Comparison of ENCODE assay signal across 10 mouse cellular contexts in genomic region chr17:81017132-81017531, GRCm38 (mm10). TPM values are rescaled to one million over a fixed set of nuclear protein-coding genes. Genes with fewer than 3 reads are reported as not detected.
DNase-seq lines count a peak whose midpoint lies in the region; ATAC-seq and TF ChIP-seq lines count a peak whose summit lies in the region.
"Had no signal": no experiment of that assay in that cellular context is flagged by ENCODE, and none has a peak within 500 bp of the region (broad histone marks: within the 10 kb centered on the region; RNA-seq: fewer than 3 reads in every experiment).

No protein-coding gene starts in this region.

- H3K4me2 ChIP-seq in hindbrain, embryonic 13.5 days: no peak overlapping the region
- no peak overlapping the region for H3K4me2 ChIP-seq in midbrain, postnatal 0 days (ENCODE audit: low read depth, low read length, poor library complexity, severe bottlenecking)

- DNase-seq in left cerebral cortex, adult 2 months (ENCODE audit: extremely low spot score in 1 of 2, low spot score in 2 of 2): no peak
- no peak for DNase-seq in left cerebral cortex, postnatal 10 days (ENCODE audit: extremely low spot score in 1 of 2, low spot score in 2 of 2)
- DNase-seq in cerebellum, adult 9-11 months: peak; percentile 40
- DNase-seq in midbrain, postnatal 0 days (ENCODE audit: low spot score): peak; percentile 62
- no peak for DNase-seq in adrenal gland, postnatal 14 days
- no peak for DNase-seq in thymus, postnatal 10 days (ENCODE audit: low spot score in 2 of 2)
- DNase-seq: right cerebral cortex, adult 18-20 months had no signal

- peak; percentile 17 for TF ChIP-seq CTCF in left cerebral cortex, adult 2 months (IDR thresholded peaks at IDR 0.05)
- TF ChIP-seq CTCF in midbrain, postnatal 0 days (IDR thresholded peaks at IDR 0.05): peak; percentile 66

- no peak overlapping the region for H3K27ac ChIP-seq in left cerebral cortex, adult 2 months
- H3K27ac ChIP-seq in hindbrain, embryonic 13.5 days: 0 out of 2 replicates have a peak overlapping the region, but pooled peaks have one; percentile 18
- H3K27ac ChIP-seq in midbrain, postnatal 0 days (ENCODE audit: low read depth, low read length): no peak overlapping the region
- H3K27ac ChIP-seq: macrophage had no signal

- peaks cover 13% of the 10 kb centered on the region for H3K4me1 ChIP-seq in hindbrain, embryonic 13.5 days (replicated peaks)
- no peaks in the 10 kb centered on the region for H3K4me1 ChIP-seq in midbrain, postnatal 0 days (ENCODE audit: insufficient read depth, low read length)

- 33% methylated on average over 1 of the region's 1 CpGs for WGBS in hindbrain, embryonic 13.5 days
- 42% methylated on average over 1 of the region's 1 CpGs for WGBS in midbrain, postnatal 0 days

- no peaks in the 10 kb centered on the region for H3K27me3 ChIP-seq in hindbrain, embryonic 13.5 days
- no peaks in the 10 kb centered on the region for H3K27me3 ChIP-seq in midbrain, postnatal 0 days (ENCODE audit: insufficient read depth, low read length)

- no peaks in the 10 kb centered on the region for H3K36me3 ChIP-seq in hindbrain, embryonic 13.5 days
- H3K36me3 ChIP-seq in midbrain, postnatal 0 days (ENCODE audit: insufficient read depth, low read length): no peaks in the 10 kb centered on the region

- peak; percentile 60 for ATAC-seq in hindbrain, embryonic 13.5 days (ENCODE audit: low FRiP score)
- ATAC-seq in midbrain, postnatal 0 days (ENCODE audit: low FRiP score): no peak
- no peak for ATAC-seq in megakaryocyte progenitor cell, adult 5-6 weeks (replicated peaks; ENCODE audit: poor library complexity)

- intact Hi-C loops in left cerebral cortex, adult 2 months (cut with DNase I): no loop called here
- intact Hi-C loops in left cerebral cortex, postnatal 10 days (cut with DNase I): loop anchor here (10.0 kb wide), 1 partner anchor 412 kb away; no protein-coding TSS in a partner anchor

- no peak overlapping the region for H3K9ac ChIP-seq in hindbrain, embryonic 13.5 days
- H3K9ac ChIP-seq in midbrain, postnatal 0 days (replicated peaks; ENCODE audit: low read length, poor library complexity, severe bottlenecking): no peak overlapping the region

- H3K9me3 ChIP-seq in hindbrain, embryonic 13.5 days: no peaks in the 10 kb centered on the region
- H3K9me3 ChIP-seq in midbrain, postnatal 0 days (ENCODE audit: low read length): no peaks in the 10 kb centered on the region

- H3K4me3 ChIP-seq in left cerebral cortex, adult 2 months: no peak overlapping the region
- H3K4me3 ChIP-seq in hindbrain, embryonic 13.5 days: no peak overlapping the region
- H3K4me3 ChIP-seq in midbrain, postnatal 0 days (ENCODE audit: low read depth, low read length): no peak overlapping the region

RNA-seq across cellular contexts. Expression of gene Thumpd2, which starts 47.8 kb away (rescaled TPM):
- total RNA-seq in left cerebral cortex, adult 2 months (2021): 1 to 10 TPM; 6.2 to 6.3 TPM
- total RNA-seq in left cerebral cortex, postnatal 10 days (2021): 1 to 10 TPM; 4.8 to 5.9 TPM
- 9.3 and 9.7 TPM in 2 replicates for polyA plus RNA-seq in hindbrain, embryonic 13.5 days (2015; fragmentation: Nextera tagmentation; extraction: Ambion mirVana)
- total RNA-seq in midbrain, postnatal 0 days (2014; rRNA removed): 2.6 and 3.1 TPM in 2 replicates
- 5.5 and 5.7 TPM in 2 replicates for polyA plus RNA-seq in midbrain, postnatal 0 days (2015; fragmentation: Nextera tagmentation; extraction: Ambion mirVana)
- 8.2 and 8.4 TPM in 2 replicates for total RNA-seq in adrenal gland, postnatal 14 days (2021)
- total RNA-seq in megakaryocyte progenitor cell, adult 5-6 weeks (2015): 12.0 and 12.6 TPM in 2 replicates
- total RNA-seq in megakaryocyte progenitor cell, adult 5-6 weeks (2017): 16.3 and 17.1 TPM in 2 replicates

Comparison
In these comparisons a context has a peak if more than half of its experiments do, and no peak if none do; other contexts are left out.
1. DNase-seq: peak in cerebellum, adult 9-11 months (single experiment) and midbrain, postnatal 0 days (single experiment); none in left cerebral cortex, adult 2 months (0 of 2), left cerebral cortex, postnatal 10 days (0 of 2), adrenal gland, postnatal 14 days (single experiment) and thymus, postnatal 10 days (0 of 2).